Mouse (Mus musculus) stomach, embryonic 14.5 days (tissue): ENCODE results near the gene 4921507P07Rik. TPM values are rescaled to one million over a fixed set of nuclear protein-coding genes. Genes with fewer than 3 reads are reported as not detected.

Experiments used
- ATAC-seq: fragments of 200-750 bp; cut with Nextera tagmentation; 2 replicates; pipeline ENCODE4 v1.8.0; 2017; ENCODE audit warnings: low read depth, moderate TSS enrichment; ENCODE audit not compliant: insufficient number of reproducible peaks, insufficient read depth, low FRiP score
- H3K27ac ChIP-seq: fragments of 300-500 bp; sonication (generic); 2 replicates; pipeline ENCODE4 v1.5.1; 2014; ENCODE audit warnings: mild to moderate bottlenecking, low read length, moderate library complexity, mixed read lengths
- H3K27me3 ChIP-seq: fragments of 300-500 bp; sonication (generic); 2 replicates; pipeline ENCODE4 v1.6.1; 2014; ENCODE audit warnings: low read length, control low read depth, mixed read lengths; ENCODE audit not compliant: control insufficient read depth, insufficient read depth
- H3K36me3 ChIP-seq: fragments of 300-500 bp; sonication (generic); 2 replicates; pipeline ENCODE4 v1.6.1; 2014; ENCODE audit warnings: mild to moderate bottlenecking, control low read depth, low read length, moderate library complexity, mixed read lengths; ENCODE audit not compliant: control insufficient read depth, insufficient read depth
- H3K4me1 ChIP-seq: fragments of 300-500 bp; sonication (generic); 2 replicates; pipeline ENCODE4 v1.6.1; 2014; ENCODE audit warnings: low read length, control low read depth, mixed read lengths; ENCODE audit not compliant: control insufficient read depth, insufficient read depth
- H3K4me2 ChIP-seq: fragments of 300-500 bp; sonication (generic); replicated peaks from 2 replicates; pipeline ENCODE4 v1.6.1; 2014; ENCODE audit warnings: low read depth, low read length, control low read depth
- H3K4me3 ChIP-seq: fragments of 300-500 bp; sonication (generic); 2 replicates; pipeline ENCODE4 v1.5.1; 2014; ENCODE audit warnings: low read depth, low read length, control low read depth
- H3K9ac ChIP-seq: fragments of 300-500 bp; sonication (generic); replicated peaks from 2 replicates; pipeline ENCODE4 v1.6.1; 2014; ENCODE audit warnings: low read depth, mild to moderate bottlenecking, control low read depth, low read length, moderate library complexity, mixed read lengths
- H3K9me3 ChIP-seq: fragments of 300-500 bp; sonication (generic); 2 replicates; pipeline ENCODE4 v1.6.1; 2016; ENCODE audit warnings: low read depth, low read length, control low read depth; ENCODE audit not compliant: control insufficient read depth
- WGBS: fragments of 180-500 bp; shearing (Covaris S2); extraction: QIAGEN DNeasy Blood & Tissue Kit; methylation state at CpG from one replicate; pipeline ENCODE4 v1.1.7; 2014; 5-methylcytosine and 5-hydroxymethylcytosine counted together
- polyA plus RNA-seq: library from polyadenylated mRNA; unstranded; fragments of >200 nt; fragmentation: Nextera tagmentation; extraction: Ambion mirVana; gene quantifications from 2 replicates; pipeline ENCODE4 v1.2.1, GENCODE M21; 2014

4921507P07Rik gene
- polyA plus RNA-seq, 1 experiment from 2014 or later, result 1.3 TPM

GRCm38 (mm10) chr6:50598560-50598959 is 2.1 kb upstream of the 4921507P07Rik start:
- Histone ChIP-seq H3K9ac (no peak overlapping the region), H3K4me2 (no peak overlapping the region), H3K27ac (peak overlapping the region; percentile 34; the same call in 1 of the 2 replicates), H3K9me3 (0 out of 2 replicates have a peak, but pooled peaks cover 4% of the 10 kb centered on the region), H3K4me3 (no peak overlapping the region), H3K4me1 (peaks cover 4% of the 10 kb centered on the region; the same call in 1 of the 2 replicates), H3K36me3 (no peaks in the 10 kb centered on the region), H3K27me3 (no peaks in the 10 kb centered on the region)
- WGBS, result 45% methylated on average over 5 of the region's 5 CpGs
- ATAC-seq, result peak; percentile 10; the same call in 1 of the 2 replicates

- H3K9me3 ChIP-seq, result 0 out of 2 replicates have a peak, but pooled peaks cover 4% of the 10 kb centered on the region
- no peaks in the 10 kb centered on the region for H3K36me3 ChIP-seq
- H3K4me1 ChIP-seq, result peaks cover 4% of the 10 kb centered on the region; the same call in 1 of the 2 replicates
- H3K4me2 ChIP-seq, result no peak overlapping the region
- no peak overlapping the region for H3K4me3 ChIP-seq
- 84% methylated on average over 2 of the region's 2 CpGs for WGBS
- no peak for ATAC-seq
- no peak overlapping the region for H3K27ac ChIP-seq
- no peaks in the 10 kb centered on the region for H3K27me3 ChIP-seq
- no peak overlapping the region for H3K9ac ChIP-seq
Measured at GRCm38 (mm10) chr6:50594372-50594771, 2.1 kb downstream of the 4921507P07Rik start.

- 70% methylated on average over 10 of the region's 10 CpGs for WGBS
- H3K27me3 ChIP-seq, result no peaks in the 10 kb centered on the region
- 0 out of 2 replicates have a peak, but pooled peaks cover 4% of the 10 kb centered on the region for H3K9me3 ChIP-seq
- H3K9ac ChIP-seq, result no peak overlapping the region
- no peaks in the 10 kb centered on the region for H3K36me3 ChIP-seq
- no peak overlapping the region for H3K27ac ChIP-seq
- H3K4me3 ChIP-seq, result no peak overlapping the region
- no peaks in the 10 kb centered on the region for H3K4me1 ChIP-seq
- no peak for ATAC-seq
- no peak overlapping the region for H3K4me2 ChIP-seq
Measured at GRCm38 (mm10) chr6:50593334-50593845, 3.0 kb downstream of the 4921507P07Rik start.

GRCm38 (mm10) chr6:50590234-50590633 is 6.2 kb downstream of the 4921507P07Rik start:
- Histone ChIP-seq H3K36me3 (no peaks in the 10 kb centered on the region), H3K4me2 (no peak overlapping the region)

GRCm38 (mm10) chr6:50588251-50588650 is 8.2 kb downstream of the 4921507P07Rik start:
- H3K4me3 ChIP-seq, result no peak overlapping the region
- H3K27me3 ChIP-seq, result no peaks in the 10 kb centered on the region
- H3K4me1 ChIP-seq, result no peaks in the 10 kb centered on the region
- no peak overlapping the region for H3K9ac ChIP-seq
- WGBS, result 94% methylated on average over 1 of the region's 1 CpGs
- ATAC-seq, result no peak
- H3K27ac ChIP-seq, result no peak overlapping the region
- H3K36me3 ChIP-seq, result no peaks in the 10 kb centered on the region
- H3K4me2 ChIP-seq, result no peak overlapping the region
- H3K9me3 ChIP-seq, result no peaks in the 10 kb centered on the region

More at GRCm38 (mm10) chr6:50590234-50590633, 6.2 kb downstream of the 4921507P07Rik start:
- Histone ChIP-seq H3K4me1 (no peaks in the 10 kb centered on the region), H3K9ac (no peak overlapping the region), H3K9me3 (0 out of 2 replicates have a peak, but pooled peaks cover 4% of the 10 kb centered on the region), H3K27ac (no peak overlapping the region), H3K27me3 (no peaks in the 10 kb centered on the region), H3K4me3 (no peak overlapping the region)
- no peak for ATAC-seq
- 78% methylated on average over 3 of the region's 3 CpGs for WGBS

- no peak overlapping the region for H3K27ac ChIP-seq
Measured at GRCm38 (mm10) chr6:50587412-50587811, 9.0 kb downstream of the 4921507P07Rik start.

GRCm38 (mm10) chr6:50586316-50586715 is 10.1 kb downstream of the 4921507P07Rik start:
- Histone ChIP-seq H3K4me3 (no peak overlapping the region), H3K4me1 (no peaks in the 10 kb centered on the region)

More at GRCm38 (mm10) chr6:50587412-50587811, 9.0 kb downstream of the 4921507P07Rik start:
- Histone ChIP-seq H3K4me3 (no peak overlapping the region), H3K9me3 (no peaks in the 10 kb centered on the region), H3K4me1 (no peaks in the 10 kb centered on the region), H3K36me3 (no peaks in the 10 kb centered on the region), H3K4me2 (no peak overlapping the region), H3K27me3 (no peaks in the 10 kb centered on the region), H3K9ac (no peak overlapping the region)
- 87% methylated on average over 2 of the region's 2 CpGs for WGBS
- no peak for ATAC-seq

GRCm38 (mm10) chr6:50585733-50586132 is 10.7 kb downstream of the 4921507P07Rik start:
- 54% methylated on average over 7 of the region's 7 CpGs for WGBS
- H3K9me3 ChIP-seq, result no peaks in the 10 kb centered on the region
- H3K4me2 ChIP-seq, result no peak overlapping the region
- no peaks in the 10 kb centered on the region for H3K27me3 ChIP-seq
- H3K4me3 ChIP-seq, result no peak overlapping the region
- no peaks in the 10 kb centered on the region for H3K36me3 ChIP-seq
- no peak overlapping the region for H3K9ac ChIP-seq
- H3K4me1 ChIP-seq, result no peaks in the 10 kb centered on the region
- no peak for ATAC-seq
- no peak overlapping the region for H3K27ac ChIP-seq

More at GRCm38 (mm10) chr6:50586316-50586715, 10.1 kb downstream of the 4921507P07Rik start:
- H3K4me2 ChIP-seq, result no peak overlapping the region
- no peak for ATAC-seq
- no peaks in the 10 kb centered on the region for H3K27me3 ChIP-seq
- no peaks in the 10 kb centered on the region for H3K36me3 ChIP-seq
- no peaks in the 10 kb centered on the region for H3K9me3 ChIP-seq
- H3K9ac ChIP-seq, result no peak overlapping the region
- H3K27ac ChIP-seq, result no peak overlapping the region
- 37% methylated on average over 5 of the region's 5 CpGs for WGBS

- no peaks in the 10 kb centered on the region for H3K27me3 ChIP-seq
- no peak for ATAC-seq
- whole genome bisulfite sequencing, result 80% methylated on average over 1 of the region's 1 CpGs
- H3K9ac ChIP-seq, result no peak overlapping the region
- no peak overlapping the region for H3K4me2 ChIP-seq
- H3K36me3 ChIP-seq, result no peaks in the 10 kb centered on the region
- no peak overlapping the region for H3K27ac ChIP-seq
- 0 out of 2 replicates have a peak, but pooled peaks cover 3% of the 10 kb centered on the region for H3K4me1 ChIP-seq
- no peaks in the 10 kb centered on the region for H3K9me3 ChIP-seq
- H3K4me3 ChIP-seq, result no peak overlapping the region
Measured at GRCm38 (mm10) chr6:50571661-50572060, 24.8 kb downstream of the 4921507P07Rik start.
